Mouse (Mus musculus): ENCODE results near the gene Aacs.

- TF ChIP-seq CTCF (IDR thresholded peaks at IDR 0.05; ENCODE audit: borderline replicate concordance, control insufficient read depth, extremely low read depth, insufficient read depth, low read length, poor library complexity) (no peak), POLR2A (IDR thresholded peaks at IDR 0.05; ENCODE audit: control insufficient read depth, extremely low read depth, insufficient read depth, low read length, poor library complexity) (no peak)
These were observed 70.7 kb downstream of the Aacs start for GRCm38 (mm10) chr5:125546293-125546692.
